Comparison of ENCODE assay signal across 8 mouse cellular contexts in genomic region chr10:77581408-77582284, GRCm38 (mm10). TPM values are rescaled to one million over a fixed set of nuclear protein-coding genes. Genes with fewer than 3 reads are reported as not detected.
DNase-seq lines count a peak whose midpoint lies in the region; ATAC-seq lines count a peak whose summit lies in the region.

Gene Pttg1ip (plus strand): TSS chr10:77581720.

- ATAC-seq in CD4-positive, CD25-positive, alpha-beta regulatory T cell, adult 4 months, result peak; percentile 93
- ATAC-seq in heart, embryonic 14.5 days (ENCODE audit: insufficient number of reproducible peaks, insufficient read depth, low FRiP score, low read depth), result peak; percentile 95
- ATAC-seq in liver, embryonic 13.5 days (ENCODE audit: low read depth), result peak; percentile 94
- peak; percentile 96 for ATAC-seq in stomach, embryonic 16.5 days (ENCODE audit: insufficient read depth, low FRiP score)

- H3K27me3 ChIP-seq in heart, embryonic 14.5 days (ENCODE audit: control insufficient read depth, insufficient read depth, low read length), result no peaks in the 10 kb centered on the region
- no peaks in the 10 kb centered on the region for H3K27me3 ChIP-seq in liver, embryonic 13.5 days
- no peaks in the 10 kb centered on the region for H3K27me3 ChIP-seq in stomach, embryonic 16.5 days (ENCODE audit: control insufficient read depth, insufficient read depth, low read length)

- peak within 1 kb of the TSS; percentile 89 for H3K9ac ChIP-seq in heart, embryonic 14.5 days (ENCODE audit: low read length)
- peak within 1 kb of the TSS; percentile 85 for H3K9ac ChIP-seq in liver, embryonic 13.5 days
- H3K9ac ChIP-seq in stomach, embryonic 16.5 days (ENCODE audit: low read length), result peak within 1 kb of the TSS; percentile 84

- peaks cover 9% of the 10 kb centered on the region; the same call in 1 of the 2 replicates for H3K36me3 ChIP-seq in heart, embryonic 14.5 days (ENCODE audit: control insufficient read depth, insufficient read depth, low read length)
- peaks cover 10% of the 10 kb centered on the region for H3K36me3 ChIP-seq in liver, embryonic 13.5 days
- H3K36me3 ChIP-seq in stomach, embryonic 16.5 days (ENCODE audit: control insufficient read depth, insufficient read depth, low read length), result no peaks in the 10 kb centered on the region

- peak within 1 kb of the TSS; percentile 79 to 80 for H3K4me3 ChIP-seq in heart, embryonic 14.5 days (ENCODE audit: control insufficient read depth in 1 of 2, insufficient read depth in 1 of 2, low read depth in 1 of 2, low read length in 2 of 2)
- H3K4me3 ChIP-seq in liver, embryonic 13.5 days (replicated peaks), result peak within 1 kb of the TSS; percentile 80
- H3K4me3 ChIP-seq in stomach, embryonic 16.5 days (replicated peaks; ENCODE audit: low read length), result peak within 1 kb of the TSS; percentile 68

- H3K4me1 ChIP-seq in heart, embryonic 14.5 days (ENCODE audit: control insufficient read depth in 2 of 2, insufficient read depth in 2 of 2, low read length in 2 of 2), result peaks cover 8 to 30% of the 10 kb centered on the region in 2 experiments
- peaks cover 50% of the 10 kb centered on the region for H3K4me1 ChIP-seq in liver, embryonic 13.5 days (replicated peaks)
- H3K4me1 ChIP-seq in stomach, embryonic 16.5 days (ENCODE audit: control insufficient read depth, insufficient read depth, low read length), result peaks cover 25% of the 10 kb centered on the region

- peak within 1 kb of the TSS; percentile 92 to 95 for H3K27ac ChIP-seq in heart, embryonic 14.5 days (replicated peaks in 1 of 2; ENCODE audit: control insufficient read depth in 1 of 2, insufficient read depth in 1 of 2, low read depth in 2 of 2, low read length in 2 of 2)
- H3K27ac ChIP-seq in liver, embryonic 13.5 days, result peak within 1 kb of the TSS; percentile 98
- peak within 1 kb of the TSS; percentile 93 for H3K27ac ChIP-seq in stomach, embryonic 16.5 days (ENCODE audit: low read length)

- peak; percentile 94 for DNase-seq in c-Kit-negative CD71-positive TER-119-positive erythroid progenitor cells, embryonic 14.5 days (ENCODE audit: low read depth, low spot score)
- peak; percentile 99 for DNase-seq in fibroblast of lung, adult 2 months (ENCODE audit: low read depth)
- DNase-seq in kidney, postnatal 14 days, result peak; percentile 98
- peak; percentile 95 for DNase-seq in liver, embryonic 13.5 days
- DNase-seq in neural tube, embryonic 10.5 days (ENCODE audit: extremely low spot score, low spot score), result peak; percentile 88

- WGBS in heart, embryonic 14.5 days, result under 1% methylated on average over 64 of the region's 64 CpGs
- under 1% methylated on average over 64 of the region's 64 CpGs for WGBS in liver, embryonic 13.5 days (ENCODE audit: insufficient replicate concordance)
- WGBS in stomach, embryonic 16.5 days, result under 1% methylated on average over 64 of the region's 64 CpGs

- H3K4me2 ChIP-seq in heart, embryonic 14.5 days (ENCODE audit: low read length), result peak within 1 kb of the TSS; percentile 84
- peak within 1 kb of the TSS; percentile 92 for H3K4me2 ChIP-seq in liver, embryonic 13.5 days
- H3K4me2 ChIP-seq in stomach, embryonic 16.5 days (ENCODE audit: low read depth, low read length), result peak within 1 kb of the TSS; percentile 94

- H3K9me3 ChIP-seq in heart, embryonic 14.5 days (ENCODE audit: control insufficient read depth, low read length), result no peaks in the 10 kb centered on the region
- no peaks in the 10 kb centered on the region for H3K9me3 ChIP-seq in liver, embryonic 13.5 days (replicated peaks)
- no peaks in the 10 kb centered on the region for H3K9me3 ChIP-seq in stomach, embryonic 16.5 days (replicated peaks; ENCODE audit: control insufficient read depth, low read length)

RNA-seq across cellular contexts. Expression of gene Pttg1ip, which starts in this region (rescaled TPM):
- polyA plus RNA-seq in CD4-positive, CD25-positive, alpha-beta regulatory T cell, adult 4 months (2017; shearing (Covaris generic)), result 100 to 1,000 TPM; 107 to 179 TPM
- 128 and 133 TPM in 2 replicates for polyA plus RNA-seq in heart, embryonic 14.5 days (2014; fragmentation: Nextera tagmentation; extraction: Ambion mirVana)
- 64.1 and 73.2 TPM in 2 replicates for polyA plus RNA-seq in liver, embryonic 13.5 days (2015; fragmentation: Nextera tagmentation; extraction: Ambion mirVana)
- polyA plus RNA-seq in stomach, embryonic 16.5 days (2015; fragmentation: Nextera tagmentation; extraction: Ambion mirVana), result 210 and 244 TPM in 2 replicates

Comparison
In these comparisons a context has a peak if more than half of its experiments do, and no peak if none do; other contexts are left out.
1. Peak in every context shown above with its lines: DNase-seq, ATAC-seq, H3K4me3 ChIP-seq and H3K27ac ChIP-seq.